Mouse (Mus musculus): ENCODE measurements around the gene Snf8. TPM values are rescaled to one million over a fixed set of nuclear protein-coding genes. Genes with fewer than 3 reads are reported as not detected.

Snf8 gene
- polyA plus RNA-seq, 1 experiment from 2014 or later, result 91.4 TPM

- peak overlapping the region; percentile 56 for H3K4me2 ChIP-seq
- 61% methylated on average over 13 of the region's 13 CpGs for WGBS
- H3K9me3 ChIP-seq, result no peaks in the 10 kb centered on the region
- peak overlapping the region; percentile 72 for H3K4me3 ChIP-seq
- peak overlapping the region; percentile 70 for H3K27ac ChIP-seq
- peaks cover 18% of the 10 kb centered on the region for H3K4me1 ChIP-seq
- ATAC-seq (ENCODE audit: borderline replicate concordance, extremely low read depth, low FRiP score, low TSS enrichment), result no peak
- H3K27me3 ChIP-seq, result no peaks in the 10 kb centered on the region
- H3K36me3 ChIP-seq, result peaks cover 10% of the 10 kb centered on the region
- H3K9ac ChIP-seq, result peak overlapping the region; percentile 16; the same call in 1 of the 2 replicates
These were observed 41.8 kb downstream of the Snf8 start for GRCm38 (mm10) chr11:96076221-96077105.

- WGBS, result 77% methylated on average over 5 of the region's 5 CpGs
- no peak for ATAC-seq (ENCODE audit: borderline replicate concordance, extremely low read depth, low FRiP score, low TSS enrichment)
- Histone ChIP-seq H3K4me3 (no peak overlapping the region), H3K4me1 (peaks cover 4% of the 10 kb centered on the region; the same call in 1 of the 2 replicates), H3K27me3 (no peaks in the 10 kb centered on the region), H3K36me3 (no peaks in the 10 kb centered on the region), H3K9me3 (no peaks in the 10 kb centered on the region), H3K27ac (no peak overlapping the region), H3K4me2 (no peak overlapping the region), H3K9ac (no peak overlapping the region)
These were observed 46.1 kb downstream of the Snf8 start for GRCm38 (mm10) chr11:96080736-96081135.

- H3K27ac ChIP-seq, result no peak overlapping the region
- no peaks in the 10 kb centered on the region for H3K36me3 ChIP-seq
These were observed 48.0 kb downstream of the Snf8 start for GRCm38 (mm10) chr11:96082682-96083081.

GRCm38 (mm10) chr11:96087981-96088380, 53.3 kb downstream of the Snf8 start:
- no peak overlapping the region for H3K27ac ChIP-seq
- WGBS, result 82% methylated on average over 6 of the region's 6 CpGs
- no peaks in the 10 kb centered on the region for H3K36me3 ChIP-seq
- no peak overlapping the region for H3K4me3 ChIP-seq
- no peaks in the 10 kb centered on the region for H3K27me3 ChIP-seq
- H3K4me2 ChIP-seq, result no peak overlapping the region
- H3K9ac ChIP-seq, result no peak overlapping the region
- no peak for ATAC-seq (ENCODE audit: borderline replicate concordance, extremely low read depth, low FRiP score, low TSS enrichment)
- no peaks in the 10 kb centered on the region for H3K4me1 ChIP-seq
- no peaks in the 10 kb centered on the region for H3K9me3 ChIP-seq

More at GRCm38 (mm10) chr11:96082682-96083081, 48.0 kb downstream of the Snf8 start:
- 43% methylated on average over 3 of the region's 3 CpGs for WGBS
- Histone ChIP-seq H3K4me2 (no peak overlapping the region), H3K4me1 (no peaks in the 10 kb centered on the region), H3K27me3 (no peaks in the 10 kb centered on the region), H3K4me3 (no peak overlapping the region), H3K9ac (no peak overlapping the region), H3K9me3 (no peaks in the 10 kb centered on the region)
- no peak for ATAC-seq (ENCODE audit: borderline replicate concordance, extremely low read depth, low FRiP score, low TSS enrichment)

GRCm38 (mm10) chr11:96091073-96091472, 56.4 kb downstream of the Snf8 start:
- Histone ChIP-seq H3K27me3 (no peaks in the 10 kb centered on the region), H3K4me2 (no peak overlapping the region), H3K27ac (no peak overlapping the region), H3K9ac (no peak overlapping the region), H3K36me3 (no peaks in the 10 kb centered on the region), H3K4me3 (no peak overlapping the region), H3K4me1 (no peaks in the 10 kb centered on the region), H3K9me3 (no peaks in the 10 kb centered on the region)
- WGBS, result 62% methylated on average over 2 of the region's 2 CpGs
- no peak; the same call in 1 of the 2 replicates for ATAC-seq (ENCODE audit: borderline replicate concordance, extremely low read depth, low FRiP score, low TSS enrichment)

GRCm38 (mm10) chr11:96092674-96093291, 58.1 kb downstream of the Snf8 start:
- no peak overlapping the region for H3K27ac ChIP-seq
- no peaks in the 10 kb centered on the region for H3K4me1 ChIP-seq
- no peak for ATAC-seq (ENCODE audit: borderline replicate concordance, extremely low read depth, low FRiP score, low TSS enrichment)
- WGBS, result 40% methylated on average over 7 of the region's 7 CpGs
- no peak overlapping the region for H3K4me2 ChIP-seq
- no peaks in the 10 kb centered on the region for H3K9me3 ChIP-seq
- no peak overlapping the region for H3K4me3 ChIP-seq
- no peaks in the 10 kb centered on the region for H3K36me3 ChIP-seq
- no peak overlapping the region for H3K9ac ChIP-seq
- no peaks in the 10 kb centered on the region for H3K27me3 ChIP-seq

- Histone ChIP-seq H3K9me3 (no peaks in the 10 kb centered on the region), H3K36me3 (no peaks in the 10 kb centered on the region), H3K27me3 (no peaks in the 10 kb centered on the region), H3K27ac (no peak overlapping the region), H3K4me2 (no peak overlapping the region), H3K4me3 (no peak overlapping the region), H3K4me1 (no peaks in the 10 kb centered on the region), H3K9ac (no peak overlapping the region)
- 4% methylated on average over 3 of the region's 3 CpGs for WGBS
- ATAC-seq (ENCODE audit: borderline replicate concordance, extremely low read depth, low FRiP score, low TSS enrichment), result no peak
These were observed 58.7 kb downstream of the Snf8 start for GRCm38 (mm10) chr11:96093361-96093760.

Other genes with a start within 250 kb of the Snf8 start
- 0.32 and 0.84 TPM in 2 replicates for gene Phospho1, start 210.4 kb upstream of the Snf8 start, polyA plus RNA-seq (2015; fragmentation: Nextera tagmentation; extraction: Ambion mirVana)
- gene Gngt2, start 197.7 kb upstream of the Snf8 start, polyA plus RNA-seq (2015; fragmentation: Nextera tagmentation; extraction: Ambion mirVana), result 18.9 and 20.9 TPM in 2 replicates
- gene Abi3, start 192.4 kb upstream of the Snf8 start, polyA plus RNA-seq (2015; fragmentation: Nextera tagmentation; extraction: Ambion mirVana), result 11.4 and 19.7 TPM in 2 replicates
- 0.13 and 0.30 TPM in 2 replicates for gene B4galnt2, start 120.0 kb upstream of the Snf8 start, polyA plus RNA-seq (2015; fragmentation: Nextera tagmentation; extraction: Ambion mirVana)
- gene Igf2bp1, start 28.9 kb upstream of the Snf8 start, polyA plus RNA-seq (2015; fragmentation: Nextera tagmentation; extraction: Ambion mirVana), result 36.0 and 36.6 TPM in 2 replicates
- not detected in 2 replicates for gene Gip, start 10.3 kb upstream of the Snf8 start, polyA plus RNA-seq (2015; fragmentation: Nextera tagmentation; extraction: Ambion mirVana)
- gene Ube2z, start 30.5 kb downstream of the Snf8 start, polyA plus RNA-seq (2015; fragmentation: Nextera tagmentation; extraction: Ambion mirVana), result 42.2 and 45.0 TPM in 2 replicates
- 522 and 555 TPM in 2 replicates for gene Atp5g1, start 40.8 kb downstream of the Snf8 start, polyA plus RNA-seq (2015; fragmentation: Nextera tagmentation; extraction: Ambion mirVana)
- 0.13 and 0.24 TPM in 2 replicates for gene Calcoco2, start 77.1 kb downstream of the Snf8 start, polyA plus RNA-seq (2015; fragmentation: Nextera tagmentation; extraction: Ambion mirVana)
- gene Ttll6, start 98.9 kb downstream of the Snf8 start, polyA plus RNA-seq (2015; fragmentation: Nextera tagmentation; extraction: Ambion mirVana), result 0.68 and 0.93 TPM in 2 replicates
- not detected in 2 replicates for gene Hoxb13, start 159.4 kb downstream of the Snf8 start, polyA plus RNA-seq (2015; fragmentation: Nextera tagmentation; extraction: Ambion mirVana)
- gene Hoxb9, start 236.6 kb downstream of the Snf8 start, polyA plus RNA-seq (2015; fragmentation: Nextera tagmentation; extraction: Ambion mirVana), result 0.25 and 0.27 TPM in 2 replicates
- gene Hoxb8, start 247.0 kb downstream of the Snf8 start, polyA plus RNA-seq (2015; fragmentation: Nextera tagmentation; extraction: Ambion mirVana), result 0.91 and 1.0 TPM in 2 replicates